Mouse (Mus musculus) brain, embryonic 14.5 days (tissue): ENCODE results near the gene Slain2.

Experiments used
- CTCF ChIP-seq: fragments of 200-500 bp; IDR thresholded peaks from 2 replicates; pipeline ENCODE4 v1.5.1; 2012; ENCODE audit warnings: inconsistent platforms, mild to moderate bottlenecking, moderate library complexity, borderline replicate concordance; ENCODE audit not compliant: insufficient read depth, insufficient read length; ENCODE audit errors: extremely low read depth
- POLR2A ChIP-seq: fragments of 200-500 bp; IDR thresholded peaks from 2 replicates; pipeline ENCODE4 v1.6.1; 2012; ENCODE audit warnings: mild to moderate bottlenecking, inconsistent platforms, borderline replicate concordance; ENCODE audit not compliant: poor library complexity, insufficient read depth, insufficient read length, severe bottlenecking; ENCODE audit errors: extremely low read depth

- TF ChIP-seq POLR2A, result no peak
- TF ChIP-seq CTCF, result no peak
Measured at GRCm38 (mm10) chr5:72896478-72897279, 17.4 kb upstream of the Slain2 start.
